Mouse (Mus musculus) heart, embryonic 14.5 days (tissue): ENCODE data around the gene Marveld2. TPM values are rescaled to one million over a fixed set of nuclear protein-coding genes. Genes with fewer than 3 reads are reported as not detected.
A peak's percentile ranks its signal among the peaks of the same experiment; 100 is the strongest.

Source experiments
- ATAC-seq: fragments of 200-750 bp; cut with Nextera tagmentation; 2 replicates; pipeline ENCODE4 v1.8.0; 2017; ENCODE audit warnings: low read depth, moderate TSS enrichment; ENCODE audit not compliant: insufficient number of reproducible peaks, insufficient read depth, low FRiP score
- H3K27ac ChIP-seq, 2 experiments: fragments of 200-500 bp in 1 of 2; fragments of 300-500 bp in 1 of 2; sonication (generic) in 1 of 2; replicated peaks in 1 of 2; 2 replicates each; pipeline ENCODE4 v1.5.1; 2012 to 2014; ENCODE audit warnings: low read depth in 2 of 2, low read length in 2 of 2, control low read depth in 1 of 2, mild to moderate bottlenecking in 1 of 2, mixed read lengths in 1 of 2; ENCODE audit not compliant: control insufficient read depth in 1 of 2, insufficient read depth in 1 of 2
- H3K27me3 ChIP-seq: fragments of 300-500 bp; sonication (generic); 2 replicates; pipeline ENCODE4 v1.6.1; 2014; ENCODE audit warnings: mild to moderate bottlenecking, low read length, control low read depth; ENCODE audit not compliant: control insufficient read depth, insufficient read depth
- H3K36me3 ChIP-seq: fragments of 300-500 bp; sonication (generic); 2 replicates; pipeline ENCODE4 v1.6.1; 2014; ENCODE audit warnings: mild to moderate bottlenecking, control low read depth, low read length, mixed read lengths; ENCODE audit not compliant: control insufficient read depth, insufficient read depth
- H3K4me1 ChIP-seq, 2 experiments: fragments of 200-500 bp in 1 of 2; fragments of 300-500 bp in 1 of 2; sonication (generic) in 1 of 2; 2 replicates each; pipeline ENCODE4 v1.6.1; 2012 to 2014; ENCODE audit warnings: low read length in 2 of 2, control low read depth in 1 of 2, mixed read lengths in 1 of 2; ENCODE audit not compliant: control insufficient read depth in 2 of 2, insufficient read depth in 2 of 2
- H3K4me2 ChIP-seq: fragments of 300-500 bp; sonication (generic); 2 replicates; pipeline ENCODE4 v1.6.1; 2014; ENCODE audit warnings: mild to moderate bottlenecking, low read length
- H3K4me3 ChIP-seq, 2 experiments: fragments of 200-500 bp in 1 of 2; fragments of 300-500 bp in 1 of 2; sonication (generic) in 1 of 2; 2 replicates each; pipeline ENCODE4 v1.5.1; 2012 to 2014; ENCODE audit warnings: low read length in 2 of 2, mild to moderate bottlenecking in 2 of 2, control low read depth in 1 of 2, low read depth in 1 of 2, moderate library complexity in 1 of 2; ENCODE audit not compliant: control insufficient read depth in 1 of 2, insufficient read depth in 1 of 2
- H3K9ac ChIP-seq: fragments of 300-500 bp; sonication (generic); 2 replicates; pipeline ENCODE4 v1.6.1; 2014; ENCODE audit warnings: mild to moderate bottlenecking, low read length
- H3K9me3 ChIP-seq: fragments of 300-500 bp; sonication (generic); 2 replicates; pipeline ENCODE4 v1.6.1; 2016; ENCODE audit warnings: low read length, control low read depth; ENCODE audit not compliant: control insufficient read depth
- WGBS: fragments of 180-500 bp; shearing (Covaris S2); extraction: QIAGEN DNeasy Blood & Tissue Kit; methylation state at CpG from one replicate; pipeline ENCODE4 v1.1.7; 2014; 5-methylcytosine and 5-hydroxymethylcytosine counted together
- polyA plus RNA-seq: library from polyadenylated mRNA; unstranded; fragments of >200 nt; fragmentation: Nextera tagmentation; extraction: Ambion mirVana; gene quantifications from 2 replicates; pipeline ENCODE4 v1.2.1, GENCODE M21; 2014

Marveld2 gene
- polyA plus RNA-seq, 1 experiment from 2014 or later, result 3.6 TPM

- ATAC-seq, result no peak
- Histone ChIP-seq H3K9ac (no peak overlapping the region), H3K9me3 (peaks cover 5% of the 10 kb centered on the region), H3K4me2 (no peak overlapping the region), H3K27ac (no peak overlapping the region), H3K4me3 (no peak overlapping the region), H3K36me3 (peaks cover 8% of the 10 kb centered on the region; the same call in 1 of the 2 replicates), H3K4me1 (no peaks in the 10 kb centered on the region), H3K27me3 (no peaks in the 10 kb centered on the region)
- WGBS, result 84% methylated on average over 8 of the region's 8 CpGs
Observed at GRCm38 (mm10) chr13:100607756-100608155, 9.0 kb downstream of the Marveld2 start.

- Histone ChIP-seq H3K27me3 (no peaks in the 10 kb centered on the region), H3K27ac (no peak overlapping the region), H3K9me3 (peaks cover 5% of the 10 kb centered on the region), H3K9ac (no peak overlapping the region), H3K36me3 (no peaks in the 10 kb centered on the region), H3K4me2 (no peak overlapping the region), H3K4me1 (no peaks in the 10 kb centered on the region), H3K4me3 (no peak overlapping the region)
- no peak for ATAC-seq
- WGBS, result 54% methylated on average over 1 of the region's 1 CpGs
Observed at GRCm38 (mm10) chr13:100605845-100606244, 10.9 kb downstream of the Marveld2 start.

- Histone ChIP-seq H3K27ac (no peak overlapping the region), H3K9ac (no peak overlapping the region), H3K36me3 (no peaks in the 10 kb centered on the region), H3K4me2 (no peak overlapping the region), H3K4me3 (no peak overlapping the region), H3K9me3 (peaks cover 5% of the 10 kb centered on the region), H3K4me1 (no peaks in the 10 kb centered on the region; a peak in 1 of 4 replicates), H3K27me3 (no peaks in the 10 kb centered on the region)
- ATAC-seq, result no peak
- 86% methylated on average over 11 of the region's 11 CpGs for WGBS
Observed at GRCm38 (mm10) chr13:100603738-100604095, 13.1 kb downstream of the Marveld2 start.

- Histone ChIP-seq H3K27me3 (no peaks in the 10 kb centered on the region), H3K9ac (no peak overlapping the region), H3K36me3 (no peaks in the 10 kb centered on the region), H3K4me3 (no peak overlapping the region), H3K9me3 (peaks cover 5% of the 10 kb centered on the region), H3K4me1 (no peaks in the 10 kb centered on the region; a peak in 1 of 4 replicates), H3K4me2 (no peak overlapping the region), H3K27ac (no peak overlapping the region)
- 88% methylated on average over 10 of the region's 10 CpGs for WGBS
- no peak for ATAC-seq
Observed at GRCm38 (mm10) chr13:100603031-100603737, 13.6 kb downstream of the Marveld2 start.

GRCm38 (mm10) chr13:100602239-100602902 lies 14.4 kb downstream of the Marveld2 start:
- Histone ChIP-seq H3K4me2 (no peak overlapping the region), H3K4me3 (no peak overlapping the region), H3K36me3 (no peaks in the 10 kb centered on the region), H3K9ac (no peak overlapping the region), H3K27me3 (no peaks in the 10 kb centered on the region), H3K27ac (no peak overlapping the region), H3K9me3 (no peaks in the 10 kb centered on the region), H3K4me1 (no peaks in the 10 kb centered on the region; a peak in 1 of 4 replicates)
- WGBS, result 73% methylated on average over 5 of the region's 5 CpGs
- no peak for ATAC-seq

- Histone ChIP-seq H3K27ac (peak overlapping the region; percentile 1 to 15; a peak in 1 of 4 replicates), H3K9ac (peak overlapping the region; percentile 16; the same call in 1 of the 2 replicates), H3K27me3 (no peaks in the 10 kb centered on the region), H3K4me3 (peak overlapping the region in 1 of 2 experiments; percentile 0; a peak in 2 of 4 replicates), H3K4me1 (no peaks in the 10 kb centered on the region; a peak in 1 of 4 replicates), H3K36me3 (no peaks in the 10 kb centered on the region), H3K9me3 (no peaks in the 10 kb centered on the region), H3K4me2 (peak overlapping the region; percentile 31)
- ATAC-seq, result no peak
- 31% methylated on average over 8 of the region's 8 CpGs for WGBS
Observed at GRCm38 (mm10) chr13:100601034-100601433, 15.7 kb downstream of the Marveld2 start.

GRCm38 (mm10) chr13:100600317-100600716 lies 16.5 kb downstream of the Marveld2 start:
- H3K4me2 ChIP-seq, result peak overlapping the region; percentile 31
- H3K27ac ChIP-seq, result peak overlapping the region; percentile 1 to 15; a peak in 2 of 4 replicates
- 0 out of 2 replicates have a peak overlapping the region, but pooled peaks have one; percentile 16 for H3K9ac ChIP-seq
- no peaks in the 10 kb centered on the region; a peak in 1 of 4 replicates for H3K4me1 ChIP-seq
- H3K27me3 ChIP-seq, result no peaks in the 10 kb centered on the region
- no peak for ATAC-seq
- no peaks in the 10 kb centered on the region for H3K9me3 ChIP-seq
- H3K4me3 ChIP-seq, result no peak overlapping the region
- 58% methylated on average over 12 of the region's 12 CpGs for WGBS
- H3K36me3 ChIP-seq, result no peaks in the 10 kb centered on the region
